Mouse (Mus musculus) midbrain, embryonic 11.5 days (tissue): ENCODE measurements around the gene Gm17018. TPM values are rescaled to one million over a fixed set of nuclear protein-coding genes. Genes with fewer than 3 reads are reported as not detected.

Source experiments
- ATAC-seq: fragments of 200-750 bp; cut with Nextera tagmentation; 2 replicates; pipeline ENCODE4 v1.8.0; 2017; ENCODE audit warnings: moderate TSS enrichment, moderate library complexity; ENCODE audit not compliant: low FRiP score
- DNase-seq: peaks from one replicate; pipeline ENCODE4 v3.0.0; 2015; ENCODE audit warnings: low spot score; ENCODE audit errors: missing footprints
- H3K27ac ChIP-seq: fragments of 300-500 bp; sonication (generic); 2 replicates; pipeline ENCODE4 v1.5.1; 2014; ENCODE audit warnings: low read depth, low read length
- H3K27me3 ChIP-seq: fragments of 300-500 bp; sonication (generic); 2 replicates; pipeline ENCODE4 v1.6.1; 2014; ENCODE audit warnings: mild to moderate bottlenecking, low read length, moderate library complexity, mixed read lengths; ENCODE audit not compliant: control insufficient read depth, insufficient read depth
- H3K36me3 ChIP-seq: fragments of 300-500 bp; sonication (generic); 2 replicates; pipeline ENCODE4 v1.6.1; 2014; ENCODE audit warnings: mild to moderate bottlenecking, low read length, moderate library complexity, mixed read lengths; ENCODE audit not compliant: control insufficient read depth, insufficient read depth
- H3K4me1 ChIP-seq: fragments of 300-500 bp; sonication (generic); 2 replicates; pipeline ENCODE4 v1.6.1; 2014; ENCODE audit warnings: low read length; ENCODE audit not compliant: control insufficient read depth, insufficient read depth
- H3K4me2 ChIP-seq: fragments of 300-500 bp; sonication (generic); 2 replicates; pipeline ENCODE4 v1.6.1; 2014; ENCODE audit warnings: mild to moderate bottlenecking, moderate library complexity
- H3K4me3 ChIP-seq: fragments of 300-500 bp; sonication (generic); 2 replicates; pipeline ENCODE4 v1.5.1; 2014; ENCODE audit warnings: low read depth, low read length
- H3K9ac ChIP-seq: fragments of 300-500 bp; sonication (generic); 2 replicates; pipeline ENCODE4 v1.6.1; 2014; ENCODE audit warnings: low read length
- H3K9me3 ChIP-seq: fragments of 300-500 bp; sonication (generic); 2 replicates; pipeline ENCODE4 v1.6.1; 2016; ENCODE audit warnings: low read length; ENCODE audit not compliant: control insufficient read depth
- WGBS: fragments of 180-500 bp; shearing (Covaris S2); extraction: QIAGEN DNeasy Blood & Tissue Kit; methylation state at CpG from one replicate; pipeline ENCODE4 v1.1.7; 2014; 5-methylcytosine and 5-hydroxymethylcytosine counted together
- polyA plus RNA-seq: library from polyadenylated mRNA; unstranded; fragments of >200 nt; fragmentation: Nextera tagmentation; extraction: Ambion mirVana; gene quantifications from 2 replicates; pipeline ENCODE4 v1.2.1, GENCODE M21; 2014

Gene Gm17018
- polyA plus RNA-seq, 1 experiment from 2014 or later: 47.7 TPM

DNA sequence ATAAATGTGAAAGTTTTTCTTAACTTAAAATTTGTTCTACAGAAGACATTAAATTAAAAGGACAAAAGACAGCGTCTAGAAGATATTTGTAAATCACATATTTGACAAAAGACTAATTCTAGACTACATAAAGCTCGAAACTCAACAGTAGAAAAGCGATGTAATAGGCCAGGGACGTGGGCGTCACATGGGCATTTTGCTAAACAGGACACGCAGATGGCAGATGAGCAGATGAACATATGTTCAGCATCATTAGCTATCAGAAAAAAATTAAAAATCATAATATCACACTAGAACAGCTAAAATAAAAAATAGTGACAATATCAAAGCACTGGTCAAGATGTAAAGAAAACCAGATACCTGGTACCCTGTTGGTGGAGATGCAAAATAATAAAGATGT, 29.3 kb downstream of the Gm17018 start:
- H3K9me3 ChIP-seq: no peaks in the 10 kb centered on the region
- H3K27ac ChIP-seq: no peak overlapping the region
- no peak overlapping the region for H3K9ac ChIP-seq
- ATAC-seq (no peak), DNase-seq (no peak)
- H3K4me2 ChIP-seq: no peak overlapping the region
- 95% methylated on average over 6 of the region's 6 CpGs for WGBS
- H3K4me3 ChIP-seq: no peak overlapping the region
- H3K4me1 ChIP-seq: no peaks in the 10 kb centered on the region
- peaks cover 21% of the 10 kb centered on the region for H3K27me3 ChIP-seq
- H3K36me3 ChIP-seq: no peaks in the 10 kb centered on the region

GRCm38 (mm10) chr19:45591704-45592103, 31.3 kb downstream of the Gm17018 start:
- Histone ChIP-seq H3K36me3 (no peaks in the 10 kb centered on the region), H3K9ac (no peak overlapping the region), H3K27ac (no peak overlapping the region), H3K4me1 (peaks cover 6% of the 10 kb centered on the region), H3K4me2 (no peak overlapping the region), H3K27me3 (peaks cover 5% of the 10 kb centered on the region; the same call in 1 of the 2 replicates), H3K4me3 (no peak overlapping the region), H3K9me3 (no peaks in the 10 kb centered on the region)
- ATAC-seq (no peak), DNase-seq (no peak)
- 87% methylated on average over 7 of the region's 7 CpGs for WGBS

DNA sequence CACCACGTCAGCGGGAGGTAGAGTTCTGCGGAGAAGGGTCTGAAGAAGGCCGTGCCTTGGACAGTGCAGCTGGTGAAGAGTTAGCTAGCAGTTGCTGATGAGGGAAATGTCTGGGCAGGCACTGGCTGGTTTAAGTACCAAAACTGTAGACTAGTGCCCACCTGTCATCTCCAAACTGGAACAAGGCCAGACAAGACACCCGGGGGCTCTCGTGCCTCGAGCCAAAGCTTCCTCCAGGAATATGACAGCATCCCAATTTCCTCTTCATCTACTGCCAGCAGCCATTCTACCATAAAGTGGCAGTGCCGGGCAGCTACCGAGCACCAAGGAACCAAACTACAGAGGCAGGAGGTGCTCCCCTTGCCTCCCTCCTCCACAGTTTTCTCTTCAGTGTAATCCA, 32.5 kb downstream of the Gm17018 start:
- H3K4me2 ChIP-seq: no peak overlapping the region
- no peak for DNase-seq
- no peak overlapping the region for H3K9ac ChIP-seq
- peaks cover 6% of the 10 kb centered on the region for H3K4me1 ChIP-seq
- no peaks in the 10 kb centered on the region for H3K9me3 ChIP-seq
- WGBS: 93% methylated on average over 9 of the region's 9 CpGs
- H3K27ac ChIP-seq: no peak overlapping the region
- no peak overlapping the region for H3K4me3 ChIP-seq
- ATAC-seq: no peak
- peaks cover 5% of the 10 kb centered on the region; the same call in 1 of the 2 replicates for H3K27me3 ChIP-seq
- H3K36me3 ChIP-seq: no peaks in the 10 kb centered on the region

GRCm38 (mm10) chr19:45594079-45594478, 33.7 kb downstream of the Gm17018 start:
- H3K4me1 ChIP-seq: peaks cover 6% of the 10 kb centered on the region
- peaks cover 5% of the 10 kb centered on the region; the same call in 1 of the 2 replicates for H3K27me3 ChIP-seq
- H3K36me3 ChIP-seq: no peaks in the 10 kb centered on the region
- H3K4me2 ChIP-seq: no peak overlapping the region
- H3K4me3 ChIP-seq: no peak overlapping the region
- WGBS: 93% methylated on average over 7 of the region's 7 CpGs
- ATAC-seq (no peak), DNase-seq (no peak)
- no peaks in the 10 kb centered on the region for H3K9me3 ChIP-seq
- no peak overlapping the region for H3K27ac ChIP-seq
- no peak overlapping the region for H3K9ac ChIP-seq

- ATAC-seq (no peak), DNase-seq (no peak)
- Histone ChIP-seq H3K4me3 (no peak overlapping the region), H3K27me3 (peaks cover 5% of the 10 kb centered on the region; the same call in 1 of the 2 replicates), H3K9me3 (no peaks in the 10 kb centered on the region), H3K27ac (no peak overlapping the region), H3K36me3 (no peaks in the 10 kb centered on the region), H3K9ac (no peak overlapping the region), H3K4me2 (no peak overlapping the region), H3K4me1 (peaks cover 6% of the 10 kb centered on the region)
- 92% methylated on average over 6 of the region's 6 CpGs for WGBS
Measured at GRCm38 (mm10) chr19:45595481-45595880, 35.1 kb downstream of the Gm17018 start.

DNA sequence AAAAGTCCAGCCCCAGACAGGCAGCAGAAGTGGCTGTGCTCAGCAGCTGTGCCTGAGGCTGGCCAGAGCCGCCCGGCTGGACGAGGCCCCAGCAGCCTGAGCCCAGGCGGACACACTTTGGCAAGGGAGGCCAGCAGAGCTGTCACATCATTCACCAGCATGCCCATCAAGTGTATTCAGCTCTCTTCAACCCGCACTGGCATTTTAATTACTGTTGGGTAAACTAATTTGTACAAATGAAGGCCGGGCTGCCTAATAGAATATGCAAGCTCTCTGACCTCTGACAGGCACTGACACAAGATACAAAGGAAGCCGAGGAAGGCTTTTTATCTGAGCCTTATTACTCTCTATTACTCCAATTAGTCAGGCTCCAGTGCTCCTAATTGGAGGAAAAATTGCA, 35.6 kb downstream of the Gm17018 start:
- H3K4me2 ChIP-seq: no peak overlapping the region
- peaks cover 6% of the 10 kb centered on the region for H3K4me1 ChIP-seq
- peak; percentile 84 for DNase-seq
- 27% methylated on average over 7 of the region's 7 CpGs for WGBS
- H3K9ac ChIP-seq: no peak overlapping the region
- peaks cover 5% of the 10 kb centered on the region; the same call in 1 of the 2 replicates for H3K27me3 ChIP-seq
- H3K36me3 ChIP-seq: no peaks in the 10 kb centered on the region
- peak; percentile 80 for ATAC-seq
- no peak overlapping the region for H3K4me3 ChIP-seq
- H3K9me3 ChIP-seq: no peaks in the 10 kb centered on the region
- no peak overlapping the region for H3K27ac ChIP-seq

DNA sequence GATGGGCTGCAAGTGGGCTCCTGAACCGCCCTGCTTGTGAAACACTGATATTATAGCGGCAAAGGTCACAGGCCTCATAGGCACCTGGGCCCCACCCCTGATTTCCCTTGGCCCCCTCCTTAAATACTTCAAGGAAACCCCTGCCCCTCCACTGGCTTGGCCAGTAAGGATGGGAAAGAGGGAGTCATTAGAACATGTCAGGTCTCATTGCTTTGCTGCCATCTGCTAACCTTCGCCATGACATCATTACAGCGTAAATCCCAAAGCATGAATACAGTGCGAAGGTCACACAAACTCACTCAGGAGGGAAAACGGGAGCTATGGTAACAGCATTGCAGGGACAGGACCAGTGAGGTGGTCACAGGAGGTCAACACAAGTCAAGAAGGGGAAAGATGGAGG, 36.0 kb downstream of the Gm17018 start:
- 75% methylated on average over 6 of the region's 6 CpGs for WGBS
- H3K27me3 ChIP-seq: peaks cover 5% of the 10 kb centered on the region; the same call in 1 of the 2 replicates

DNA sequence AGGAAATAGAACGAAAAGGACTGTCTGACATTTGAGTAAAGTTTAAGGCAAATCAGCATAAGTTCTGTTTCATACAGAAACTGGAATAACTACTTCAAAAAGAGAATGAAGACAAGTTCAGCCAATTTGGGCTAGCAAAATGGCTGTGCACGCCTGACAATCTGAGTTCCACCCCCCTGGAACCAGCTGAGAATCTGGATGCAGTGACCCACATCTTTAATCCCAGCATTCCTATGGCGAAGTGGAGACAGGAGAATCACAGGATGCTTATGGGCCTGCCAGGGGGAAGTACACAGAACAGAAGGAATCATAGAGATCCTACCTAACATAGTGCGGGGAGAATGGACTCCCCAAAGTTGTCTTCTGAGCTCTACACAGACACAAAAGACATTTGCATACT, 36.7 kb downstream of the Gm17018 start:
- H3K4me2 ChIP-seq: no peak overlapping the region
- no peaks in the 10 kb centered on the region for H3K9me3 ChIP-seq
- no peak overlapping the region for H3K4me3 ChIP-seq
- DNase-seq (no peak), ATAC-seq (no peak)
- H3K27me3 ChIP-seq: peaks cover 5% of the 10 kb centered on the region; the same call in 1 of the 2 replicates
- H3K4me1 ChIP-seq: peaks cover 6% of the 10 kb centered on the region
- H3K36me3 ChIP-seq: no peaks in the 10 kb centered on the region
- no peak overlapping the region for H3K9ac ChIP-seq
- no peak overlapping the region for H3K27ac ChIP-seq
- WGBS: 66% methylated on average over 4 of the region's 4 CpGs

More for the DNA sequence above, 36.0 kb downstream of the Gm17018 start:
- Histone ChIP-seq H3K36me3 (no peaks in the 10 kb centered on the region), H3K4me1 (peaks cover 6% of the 10 kb centered on the region), H3K4me2 (no peak overlapping the region), H3K9me3 (no peaks in the 10 kb centered on the region), H3K27ac (no peak overlapping the region), H3K9ac (no peak overlapping the region), H3K4me3 (no peak overlapping the region)
- DNase-seq: peak; percentile 81
- peak; percentile 16; the same call in 1 of the 2 replicates for ATAC-seq

- DNase-seq: no peak
- ATAC-seq: no peak
- Histone ChIP-seq H3K9ac (no peak overlapping the region), H3K36me3 (no peaks in the 10 kb centered on the region), H3K27me3 (no peaks in the 10 kb centered on the region), H3K4me1 (peaks cover 7% of the 10 kb centered on the region), H3K4me2 (no peak overlapping the region), H3K4me3 (no peak overlapping the region), H3K27ac (no peak overlapping the region), H3K9me3 (no peaks in the 10 kb centered on the region)
- 90% methylated on average over 5 of the region's 5 CpGs for WGBS
Measured at GRCm38 (mm10) chr19:45602606-45603005, 42.2 kb downstream of the Gm17018 start.
